Mouse (Mus musculus): ENCODE measurements at regions not wholly inside any gene's neighbourhood (a gene's known extent, or its start where the extent isn't known, plus 50 kb on each side); places are given as distances from the start of the nearest gene placed in this dataset.
A peak's percentile ranks its signal among the peaks of the same experiment; 100 is the strongest.

DNA sequence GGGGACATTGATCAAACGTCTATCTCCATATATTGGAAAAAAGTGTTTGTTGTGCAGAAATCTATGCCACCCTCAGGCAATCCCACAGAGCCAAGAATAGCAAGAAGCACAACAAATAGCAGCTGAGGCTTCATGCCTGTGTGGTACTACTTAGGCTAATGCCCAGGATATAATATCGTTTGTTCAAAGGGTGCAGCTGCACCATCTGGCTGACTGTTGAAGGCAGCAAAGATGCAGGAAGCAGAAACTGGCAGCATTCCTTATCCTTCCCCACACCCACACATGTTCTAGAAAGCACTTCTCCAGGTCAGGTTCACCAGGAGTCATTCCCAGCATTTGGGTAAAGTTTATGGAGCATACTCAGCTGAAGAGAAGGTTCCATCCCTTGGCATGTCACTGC is 158.1 kb upstream of the Ccn2 start:
- peak; percentile 7 for DNase-seq (ENCODE audit: low spot score)

DNA sequence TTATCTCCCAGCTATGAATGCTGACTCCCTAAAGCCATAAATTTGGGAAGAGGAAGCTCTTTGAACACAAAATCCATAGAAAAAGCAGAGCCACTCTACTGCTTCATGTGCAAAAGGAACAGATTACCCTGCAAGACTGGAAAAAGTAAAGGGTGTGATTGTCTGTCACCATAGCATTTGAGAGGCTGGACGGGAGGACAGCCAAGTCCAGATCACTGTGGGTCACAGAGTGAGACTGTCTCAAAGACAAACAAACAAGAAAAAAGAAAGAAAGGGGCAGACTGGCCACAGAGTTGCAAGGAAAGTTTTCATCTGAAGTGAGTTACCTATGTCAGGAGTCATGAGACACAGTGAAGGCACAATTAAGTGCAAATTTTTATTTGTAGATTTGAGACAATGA is 150.7 kb upstream of the Ccn2 start:
- DNase-seq (ENCODE audit: low spot score): no peak

DNA sequence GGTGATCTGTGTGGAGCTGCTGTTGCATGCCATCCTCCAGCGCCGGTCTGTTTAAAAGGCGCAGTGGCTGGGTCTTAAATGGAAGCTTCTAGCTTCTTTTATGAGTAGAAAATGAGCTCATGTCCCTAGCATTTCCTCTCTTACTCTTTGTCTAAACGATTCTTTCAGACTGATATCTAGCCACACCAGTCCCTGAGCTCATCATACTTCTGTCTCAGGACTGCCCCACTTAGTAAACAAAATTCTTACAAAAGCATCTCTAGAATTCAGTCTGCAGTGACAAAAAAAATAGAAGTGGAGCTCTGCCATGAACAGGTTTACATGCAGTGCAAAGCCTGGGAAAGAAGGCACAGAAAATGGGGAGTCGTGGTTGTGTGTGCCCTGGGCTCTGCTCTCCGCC is 150.2 kb upstream of the Ccn2 start:
- DNase-seq (ENCODE audit: low spot score): no peak

DNA sequence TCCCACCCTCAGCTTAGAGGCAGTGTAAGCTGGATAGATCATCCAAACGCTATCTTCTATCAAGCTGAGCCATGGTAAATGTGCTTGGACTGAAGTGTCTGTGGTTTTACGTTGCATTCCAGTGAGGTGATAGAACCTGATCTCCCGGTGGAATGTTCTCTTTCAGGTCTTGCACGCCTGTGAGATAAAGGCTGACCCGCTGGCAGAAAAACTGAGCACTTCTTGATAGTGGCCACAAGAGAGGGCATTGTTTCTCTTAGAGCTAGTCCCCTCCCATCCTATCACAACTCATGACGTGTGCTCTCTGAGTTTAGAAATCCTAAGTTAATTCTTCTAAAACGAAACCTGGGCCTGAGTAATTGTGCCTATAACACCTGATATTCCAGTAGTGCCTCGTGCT is 149.1 kb upstream of the Ccn2 start:
- no peak for DNase-seq (ENCODE audit: low spot score)

DNA sequence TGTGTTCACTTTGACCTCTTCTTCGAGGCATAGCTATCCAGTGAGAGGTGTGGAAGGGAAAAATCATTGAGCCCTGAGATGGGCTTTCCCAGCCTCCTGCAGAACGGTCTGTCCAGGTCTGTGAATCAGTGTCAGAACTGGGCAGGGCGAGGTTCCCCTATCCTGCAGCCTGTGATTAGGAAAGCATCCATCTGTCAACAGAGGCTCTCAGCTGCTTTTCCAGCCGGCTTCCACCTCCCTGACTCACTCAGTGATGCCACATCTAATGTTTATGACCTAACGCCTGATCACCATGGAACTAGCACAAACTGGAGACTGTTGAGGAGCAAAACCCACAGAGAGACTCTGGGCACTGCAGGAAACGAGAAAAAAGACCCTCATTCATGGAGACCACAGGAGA is 148.1 kb upstream of the Ccn2 start:
- no peak for DNase-seq (ENCODE audit: low spot score)

DNA sequence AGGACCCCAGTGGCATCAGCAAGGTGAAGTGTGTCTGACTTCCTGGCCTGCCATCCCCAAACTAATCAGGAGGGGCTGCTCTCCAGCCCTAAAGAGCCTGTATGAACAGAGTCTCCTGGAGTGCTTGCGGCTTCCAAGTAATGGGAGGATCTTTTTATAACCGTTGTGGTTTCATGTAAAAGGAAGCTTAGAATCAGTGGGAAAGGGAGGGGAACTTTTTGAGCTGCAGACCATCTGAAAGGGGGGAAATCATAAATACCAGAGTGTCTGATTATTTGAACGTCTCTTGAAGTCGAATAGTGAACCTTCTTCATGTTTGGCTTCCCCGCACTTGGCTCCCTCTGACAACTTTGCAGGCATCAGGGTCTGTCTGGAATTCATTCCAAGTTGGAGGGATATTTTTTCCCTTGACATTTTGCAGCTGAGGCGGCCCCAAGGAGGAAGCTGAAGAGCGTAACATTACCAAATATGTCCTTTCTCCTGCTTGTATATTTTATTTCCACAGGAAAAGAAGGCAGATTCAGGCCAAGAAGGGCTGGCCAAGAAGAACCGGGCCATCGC is 147.2 kb upstream of the Ccn2 start:
- DNase-seq (ENCODE audit: low spot score): no peak

DNA sequence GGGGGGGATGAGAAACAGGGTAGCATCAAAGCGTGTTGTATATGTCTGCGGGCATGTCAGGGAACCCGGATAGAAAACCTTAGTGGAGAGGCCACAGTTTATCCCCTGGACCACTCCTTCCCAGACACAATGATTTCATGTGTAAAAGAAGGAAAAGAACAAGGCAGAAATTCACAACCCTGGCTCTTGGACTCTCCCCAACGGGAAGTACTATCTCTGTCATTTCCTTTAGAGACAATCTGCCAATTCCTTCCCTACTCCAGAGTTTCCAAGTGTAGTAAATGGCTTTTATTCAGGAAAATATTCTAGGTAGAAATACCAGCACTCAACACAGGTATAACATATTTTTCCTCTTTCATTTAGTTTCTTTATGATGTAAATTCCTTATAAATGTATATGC is 141.7 kb upstream of the Ccn2 start:
- no peak for DNase-seq (ENCODE audit: low spot score)

DNA sequence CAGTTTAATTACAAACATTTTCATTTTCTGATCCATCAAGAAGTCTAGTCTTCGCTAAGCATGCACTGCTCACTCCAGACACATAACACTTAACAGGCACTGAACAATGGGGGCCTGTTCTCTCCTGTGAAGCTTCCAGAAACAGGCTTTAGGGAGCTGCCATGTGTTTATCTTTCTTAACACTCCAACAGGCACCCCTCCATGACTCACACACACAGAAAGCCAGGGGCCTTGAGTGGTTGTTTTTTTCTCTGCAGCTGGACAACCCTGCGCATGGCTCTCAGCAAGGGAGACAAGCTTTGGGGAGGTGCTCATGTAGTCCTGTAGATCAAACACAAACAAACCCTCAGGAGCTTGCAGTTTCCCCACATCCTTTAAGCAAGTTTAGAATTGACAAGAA is 136.6 kb upstream of the Ccn2 start:
- no peak for DNase-seq (ENCODE audit: low spot score)

DNA sequence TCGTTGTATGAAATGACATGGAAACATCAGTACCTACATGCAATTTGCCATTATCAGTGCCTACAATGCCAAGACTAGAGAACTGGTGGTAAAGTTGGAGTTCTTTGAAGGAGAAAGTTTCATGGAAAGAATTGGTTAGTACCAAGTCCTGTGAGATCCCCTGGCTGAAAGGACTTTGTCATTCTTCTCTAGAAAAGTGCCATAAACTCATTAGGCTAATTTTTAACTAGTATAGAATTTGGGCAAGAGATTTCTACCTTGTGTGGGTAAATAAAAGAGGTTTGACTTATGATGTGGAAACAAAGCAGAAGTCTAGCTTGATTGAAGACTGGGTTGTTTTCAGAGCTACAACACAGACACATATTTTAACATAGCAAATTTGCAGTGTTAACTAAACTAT is 131.4 kb upstream of the Ccn2 start:
- no peak for DNase-seq (ENCODE audit: low spot score)

DNA sequence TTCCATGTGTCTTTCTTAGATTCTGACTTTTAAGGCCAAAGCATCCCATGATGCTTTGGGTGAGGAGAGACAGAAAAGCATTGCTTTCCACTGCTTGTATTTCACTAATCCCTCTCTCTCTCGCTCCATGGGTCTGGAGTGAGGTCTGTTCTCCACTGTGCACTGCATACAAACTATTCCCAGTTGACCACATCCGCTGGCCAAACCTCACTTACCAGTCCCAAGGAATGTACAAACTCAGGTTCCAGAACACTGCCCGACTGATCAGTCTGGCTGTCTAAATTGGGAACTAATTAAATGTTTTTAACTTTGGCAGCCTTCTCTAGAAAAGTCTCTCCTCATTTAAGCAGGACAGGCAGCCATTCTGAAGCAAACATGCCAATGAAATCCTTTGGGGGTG is 130.9 kb upstream of the Ccn2 start:
- no peak for DNase-seq (ENCODE audit: low spot score)

DNA sequence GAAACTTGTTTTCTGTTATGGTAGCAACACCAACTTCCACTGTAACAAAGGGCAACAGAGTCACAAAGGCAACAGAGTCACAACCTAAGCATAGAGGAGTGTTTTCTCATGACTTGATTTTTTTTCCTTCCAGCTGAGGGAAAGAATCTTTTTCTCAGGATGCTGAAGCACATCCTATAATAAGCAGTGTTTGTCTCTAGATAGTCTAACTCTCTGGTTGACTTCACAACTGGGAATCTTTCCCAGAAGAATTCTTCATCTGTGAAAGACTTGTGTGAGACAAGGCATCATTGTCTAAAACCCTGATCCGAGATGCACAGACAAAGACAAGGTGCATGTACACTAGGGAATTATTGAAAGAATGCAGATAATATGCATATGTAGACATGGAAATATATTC is 125.5 kb upstream of the Ccn2 start:
- DNase-seq (ENCODE audit: low spot score): no peak

DNA sequence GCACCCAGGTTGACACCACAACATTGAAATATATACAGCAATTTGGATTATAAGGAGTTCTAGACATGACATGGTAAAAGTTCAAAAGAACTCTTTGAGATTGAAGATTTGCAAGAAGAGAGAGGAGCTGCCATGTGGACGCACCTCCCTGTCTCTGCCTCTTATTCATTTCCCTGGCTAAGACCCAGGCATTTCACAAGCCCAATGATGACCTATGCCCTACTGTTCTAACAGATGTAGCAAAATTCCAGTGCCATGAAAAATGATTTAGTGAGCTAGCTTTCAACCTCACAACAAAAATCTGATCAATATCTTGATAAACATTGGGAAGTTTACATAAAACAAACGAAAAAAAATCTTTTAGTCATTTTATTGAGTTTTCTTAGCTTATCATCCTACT is 123.7 kb upstream of the Ccn2 start:
- no peak for DNase-seq (ENCODE audit: low spot score)

DNA sequence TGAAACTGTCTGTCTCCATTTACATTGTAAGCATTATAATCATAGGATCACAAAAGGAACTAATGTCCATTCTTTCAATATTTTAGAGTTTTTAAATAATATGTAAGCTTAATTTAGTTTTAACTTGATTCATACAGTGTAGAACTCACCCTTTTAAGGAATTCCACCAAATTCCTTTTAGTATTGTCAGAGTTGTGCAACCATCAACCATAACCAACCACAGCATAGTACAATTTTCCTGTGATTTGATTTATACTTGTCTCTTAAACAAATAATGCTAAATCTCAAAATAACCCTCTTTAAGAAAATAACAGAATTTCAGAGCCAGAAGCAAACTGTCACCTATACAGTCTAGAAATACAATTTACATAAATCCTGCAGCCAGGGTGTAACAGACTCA is 119.0 kb upstream of the Ccn2 start:
- DNase-seq (ENCODE audit: low spot score): no peak

DNA sequence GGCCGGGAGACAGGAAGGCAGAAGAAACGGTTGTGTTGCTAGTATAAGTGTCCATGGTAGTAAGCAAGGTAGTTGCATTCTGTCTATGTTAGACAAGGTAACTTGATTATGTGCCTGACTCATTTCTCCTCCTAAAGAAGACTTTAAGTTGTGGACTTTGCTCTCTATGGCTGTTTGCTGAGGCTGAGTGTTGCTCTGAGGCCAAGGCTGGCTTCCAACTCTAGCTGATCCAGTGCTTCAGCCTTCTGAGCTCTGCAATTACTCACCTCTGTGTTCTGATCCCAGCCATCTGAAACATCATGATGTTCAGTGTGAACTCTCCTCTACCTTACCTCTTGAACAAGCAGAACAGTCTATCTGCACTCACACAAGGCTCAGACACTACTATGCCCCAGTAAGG is 116.7 kb upstream of the Ccn2 start:
- DNase-seq (ENCODE audit: low spot score): no peak

DNA sequence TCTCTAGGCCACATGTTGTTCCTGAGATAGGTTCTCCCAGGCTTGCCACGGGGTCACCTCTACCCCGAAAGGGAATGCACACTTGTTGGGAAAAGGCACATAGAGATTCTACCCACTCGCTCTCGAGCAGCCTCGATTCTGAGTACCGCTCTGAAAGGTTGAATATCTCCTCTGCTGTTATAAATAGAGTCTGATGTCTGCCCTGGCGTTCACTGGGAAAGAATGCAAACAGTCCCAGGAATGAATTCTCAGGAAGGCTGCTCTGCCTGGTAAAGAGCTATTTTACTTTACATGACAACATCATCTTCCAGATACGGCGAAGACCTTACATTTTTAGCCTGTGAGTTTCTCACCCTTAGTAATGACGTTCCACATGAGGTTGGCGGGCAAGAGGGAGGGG is 116.1 kb upstream of the Ccn2 start:
- DNase-seq (ENCODE audit: low spot score): no peak

DNA sequence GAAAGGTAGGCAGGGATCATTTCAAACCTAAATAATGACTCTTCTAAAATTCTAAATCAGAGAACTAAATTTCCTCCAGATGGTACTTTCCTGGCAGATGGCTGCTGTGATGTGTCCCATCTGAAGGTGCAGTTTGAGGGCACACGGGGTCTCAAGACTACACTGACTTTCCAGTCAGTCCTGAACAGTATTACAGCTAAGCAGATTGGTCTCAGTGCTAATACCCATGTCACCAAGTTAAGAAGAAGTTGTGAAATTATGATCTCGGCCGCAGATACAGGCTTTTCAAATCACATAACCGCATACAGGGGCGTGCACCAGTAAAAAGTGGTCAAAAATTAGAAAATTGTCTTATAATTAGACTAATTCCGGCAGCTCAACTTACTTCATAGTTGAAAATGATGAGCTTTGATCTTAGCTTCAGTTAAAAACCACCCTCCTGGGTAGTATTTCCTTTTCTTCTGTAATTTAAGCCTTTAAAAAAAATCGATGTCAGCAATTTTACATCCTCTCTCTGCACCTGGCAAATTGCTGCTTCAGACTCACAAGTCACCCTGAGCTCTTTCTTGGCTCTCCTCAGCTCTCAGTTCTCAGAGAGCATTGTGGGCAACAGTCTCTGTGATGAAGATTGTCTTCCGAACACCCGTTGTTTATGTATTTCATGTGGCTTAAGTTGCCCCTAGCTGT is 113.2 kb upstream of the Ccn2 start:
- no peak for DNase-seq (ENCODE audit: low spot score)

DNA sequence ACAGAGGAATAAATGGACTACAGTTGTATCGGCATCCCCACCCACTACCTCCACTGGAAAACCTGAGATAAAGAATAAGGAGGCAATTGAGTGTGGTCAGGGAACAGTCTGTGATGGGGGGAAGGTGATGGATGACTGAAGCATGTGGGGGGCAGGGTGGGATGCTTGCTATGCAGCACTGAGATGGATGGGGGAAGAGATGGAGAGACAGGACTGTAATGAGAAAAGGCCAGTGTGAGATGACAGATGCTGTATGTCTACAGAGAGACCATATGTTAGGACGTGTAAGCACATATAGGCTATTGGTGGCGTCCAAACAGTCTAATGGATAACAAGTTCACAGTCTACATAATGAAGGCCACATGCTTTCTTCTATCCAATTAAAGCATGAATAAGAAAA is 112.2 kb upstream of the Ccn2 start:
- DNase-seq (ENCODE audit: low spot score): no peak

DNA sequence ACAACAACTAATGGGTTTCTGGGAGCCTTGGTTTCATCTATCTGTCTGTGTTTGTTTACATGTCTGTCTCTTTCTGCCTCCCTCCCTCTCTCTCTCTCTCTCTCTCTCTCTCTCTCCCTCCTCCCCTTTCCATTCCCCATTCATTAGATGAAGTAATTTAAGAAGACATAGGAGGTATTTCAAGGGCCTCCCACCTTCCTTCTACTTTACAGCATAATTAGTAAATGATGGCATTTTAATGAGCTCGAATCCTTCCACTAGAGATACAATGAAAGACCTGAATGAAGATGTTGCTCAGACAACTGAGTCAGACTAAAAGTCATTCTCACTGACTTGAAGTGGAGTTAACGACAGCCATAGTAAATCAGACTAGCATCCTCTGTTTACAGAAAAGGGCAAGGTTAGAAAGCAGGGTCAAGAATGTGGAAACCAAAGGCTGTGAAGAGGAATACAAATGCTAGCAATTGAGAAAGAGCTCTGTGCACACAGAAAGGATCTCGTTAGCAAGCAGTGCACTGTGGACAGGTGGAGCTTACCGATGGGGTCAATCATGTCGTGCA is 111.1 kb upstream of the Ccn2 start:
- no peak for DNase-seq (ENCODE audit: low spot score)

DNA sequence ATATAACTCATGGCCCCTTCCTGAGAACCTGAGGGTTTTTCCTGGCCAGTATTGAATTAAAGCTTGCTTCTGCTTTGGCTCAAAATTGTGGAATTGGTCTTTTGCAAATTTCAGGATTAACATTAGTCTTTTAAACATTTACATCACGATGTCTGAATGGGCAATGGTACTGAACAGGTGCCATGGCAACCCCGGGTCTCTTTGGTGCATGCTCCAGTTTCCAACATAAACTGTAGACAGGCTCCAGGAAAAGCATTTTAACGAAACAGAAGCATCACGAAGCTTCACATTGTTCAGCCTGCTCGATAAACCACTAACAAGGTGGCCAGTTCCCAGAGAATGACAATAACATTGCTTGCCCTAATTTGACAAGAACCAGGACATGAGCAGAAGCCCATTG is 109.8 kb upstream of the Ccn2 start:
- DNase-seq (ENCODE audit: low spot score): no peak

DNA sequence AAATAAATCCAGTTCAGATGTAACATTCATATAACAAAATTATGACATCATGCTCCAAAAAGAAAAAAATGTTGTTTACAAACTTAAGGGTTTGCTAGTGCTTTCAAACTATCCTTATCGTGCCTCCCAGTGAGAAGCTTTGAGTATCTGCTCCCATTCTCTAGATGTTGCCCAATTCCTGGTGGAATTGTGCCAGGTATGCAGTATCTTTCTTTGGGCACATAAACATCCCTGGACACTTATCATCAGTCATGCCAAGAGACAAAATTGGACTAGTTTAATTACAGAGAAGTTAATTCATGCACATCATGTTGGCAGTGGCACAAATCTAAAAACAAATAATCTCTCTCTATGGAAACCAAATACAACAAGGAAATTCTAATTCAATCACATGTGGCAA is 109.0 kb upstream of the Ccn2 start:
- no peak for DNase-seq (ENCODE audit: low spot score)

DNA sequence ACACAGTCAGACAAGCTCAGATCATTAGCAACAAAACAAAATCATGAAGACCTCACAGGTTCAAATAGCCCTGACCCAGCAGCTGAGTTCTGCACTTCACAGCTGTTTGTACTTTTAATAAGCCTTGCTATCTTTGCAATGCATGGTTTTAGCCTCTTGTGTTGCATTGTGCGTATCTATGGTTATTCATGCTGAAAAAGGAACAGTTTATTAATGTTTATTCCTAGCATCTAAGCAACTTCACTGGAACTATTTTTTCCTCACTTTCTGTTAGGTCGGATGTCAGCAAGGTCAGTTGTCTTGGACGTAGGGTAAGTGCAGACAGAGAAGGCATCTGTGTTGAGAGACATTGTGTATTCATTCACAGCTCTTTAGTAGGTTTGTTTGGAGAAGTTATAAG is 107.3 kb upstream of the Ccn2 start:
- no peak for DNase-seq (ENCODE audit: low spot score)

DNA sequence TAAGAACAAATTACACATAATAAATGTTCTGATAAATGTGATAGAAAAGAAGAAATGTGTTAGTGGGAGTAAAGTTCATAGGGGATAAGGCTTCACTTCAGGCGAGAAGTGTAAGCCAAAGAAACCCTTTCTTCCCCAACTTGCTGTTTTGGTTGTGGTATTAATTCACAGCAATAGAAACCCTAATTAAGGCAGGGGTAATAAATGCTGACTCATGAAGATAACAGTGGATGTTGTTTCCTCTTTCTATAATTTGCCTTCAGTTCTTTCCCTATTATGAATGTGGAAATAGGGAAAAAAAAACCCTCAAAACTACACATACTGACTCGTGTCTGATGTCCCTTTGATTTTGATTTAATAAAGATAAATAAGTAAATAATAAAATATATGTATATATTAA is 104.8 kb upstream of the Ccn2 start:
- no peak for DNase-seq (ENCODE audit: low spot score)

DNA sequence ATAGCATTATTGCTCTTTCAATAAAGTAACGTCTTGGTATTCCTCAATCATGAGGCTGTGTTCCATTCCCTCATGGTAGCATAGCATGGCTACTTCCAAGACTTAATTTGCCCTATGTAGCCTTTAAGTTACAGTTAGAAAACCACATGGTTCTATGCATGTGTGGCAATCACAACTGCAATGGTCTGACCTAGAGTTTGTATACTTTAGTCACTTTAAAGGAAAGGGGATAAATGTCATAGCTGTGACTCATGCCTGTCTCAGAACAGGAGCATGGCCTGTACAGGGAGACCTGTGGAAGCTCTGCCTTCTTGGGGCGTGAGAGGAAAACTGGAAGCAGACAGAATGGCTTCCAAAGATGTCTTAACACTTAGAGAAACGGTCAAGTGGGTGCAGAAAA is 103.4 kb upstream of the Ccn2 start:
- DNase-seq (ENCODE audit: low spot score): no peak

DNA sequence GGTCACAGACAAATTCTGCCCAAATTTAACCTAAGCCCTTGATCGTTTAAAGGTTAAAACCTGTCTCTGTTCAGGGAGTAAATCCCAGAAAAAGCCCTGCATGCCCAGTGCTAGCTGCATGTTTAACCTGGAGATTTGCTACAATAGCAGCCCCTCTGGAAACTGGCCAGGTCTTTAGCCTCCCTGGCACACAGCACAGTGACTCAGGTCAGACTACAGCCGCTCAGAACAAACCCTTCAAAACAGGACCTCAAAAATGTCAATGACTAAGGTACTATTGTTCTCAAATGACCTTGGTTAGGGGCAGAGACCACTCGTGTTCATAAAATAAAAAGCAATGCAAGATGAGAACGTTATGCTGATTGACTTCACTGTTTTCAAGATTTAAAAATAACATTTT is 101.8 kb upstream of the Ccn2 start:
- DNase-seq (ENCODE audit: low spot score): no peak

All from layer of hippocampus, adult 9-10 months (tissue).